Mouse (Mus musculus) stomach, postnatal 0 days (tissue): ENCODE measurements at regions not wholly inside any gene's neighbourhood (a gene's known extent, or its start where the extent isn't known, plus 50 kb on each side); places are given as distances from the start of the nearest gene placed in this dataset.

ENCODE experiments used
- ATAC-seq: fragments of 200-750 bp; cut with Nextera tagmentation; 2 replicates; pipeline ENCODE4 v1.8.0; 2017; ENCODE audit not compliant: low FRiP score, low TSS enrichment
- DNase-seq: peaks from one replicate; pipeline ENCODE4 v3.0.0-alpha.2; 2016; ENCODE audit warnings: low spot score
- H3K27ac ChIP-seq: fragments of 300-500 bp; sonication (generic); replicated peaks from 2 replicates; pipeline ENCODE4 v1.5.1; 2014; ENCODE audit warnings: mild to moderate bottlenecking, control low read depth
- H3K27me3 ChIP-seq: fragments of 300-500 bp; sonication (generic); 2 replicates; pipeline ENCODE4 v1.6.1; 2014; ENCODE audit warnings: low read length; ENCODE audit not compliant: control insufficient read depth, insufficient read depth
- H3K36me3 ChIP-seq: fragments of 300-500 bp; sonication (generic); 2 replicates; pipeline ENCODE4 v1.6.1; 2014; ENCODE audit warnings: low read length, mixed read lengths; ENCODE audit not compliant: control insufficient read depth, insufficient read depth
- H3K4me1 ChIP-seq: fragments of 300-500 bp; sonication (generic); replicated peaks from 2 replicates; pipeline ENCODE4 v1.6.1; 2014; ENCODE audit warnings: antibody characterized with exemption; ENCODE audit not compliant: control insufficient read depth, insufficient read depth
- H3K4me2 ChIP-seq: fragments of 300-500 bp; sonication (generic); replicated peaks from 2 replicates; pipeline ENCODE4 v1.6.1; 2014; ENCODE audit warnings: low read depth, mild to moderate bottlenecking, control low read depth, moderate library complexity
- H3K4me3 ChIP-seq: fragments of 300-500 bp; sonication (generic); 2 replicates; pipeline ENCODE4 v1.5.1; 2014; ENCODE audit warnings: low read depth, low read length, control low read depth
- H3K9ac ChIP-seq: fragments of 300-500 bp; sonication (generic); 2 replicates; pipeline ENCODE4 v1.6.1; 2014; ENCODE audit warnings: mild to moderate bottlenecking, low read length, control low read depth, mixed read lengths
- H3K9me3 ChIP-seq: fragments of 300-500 bp; sonication (generic); 2 replicates; pipeline ENCODE4 v1.6.1; 2016; ENCODE audit warnings: low read length; ENCODE audit not compliant: control insufficient read depth
- CTCF ChIP-seq: IDR thresholded peaks from 2 replicates; pipeline ENCODE4 v1.5.1; 2016; ENCODE audit warnings: antibody characterized with exemption, low read depth, mild to moderate bottlenecking, moderate library complexity
- EP300 ChIP-seq: optimal IDR thresholded peaks from 2 replicates; pipeline ENCODE3; 2016; ENCODE audit warnings: antibody characterized with exemption
- WGBS: fragments of 180-500 bp; shearing (Covaris S2); extraction: QIAGEN DNeasy Blood & Tissue Kit; methylation state at CpG from one replicate; pipeline ENCODE4 v1.1.7; 2014; 5-methylcytosine and 5-hydroxymethylcytosine counted together

DNA sequence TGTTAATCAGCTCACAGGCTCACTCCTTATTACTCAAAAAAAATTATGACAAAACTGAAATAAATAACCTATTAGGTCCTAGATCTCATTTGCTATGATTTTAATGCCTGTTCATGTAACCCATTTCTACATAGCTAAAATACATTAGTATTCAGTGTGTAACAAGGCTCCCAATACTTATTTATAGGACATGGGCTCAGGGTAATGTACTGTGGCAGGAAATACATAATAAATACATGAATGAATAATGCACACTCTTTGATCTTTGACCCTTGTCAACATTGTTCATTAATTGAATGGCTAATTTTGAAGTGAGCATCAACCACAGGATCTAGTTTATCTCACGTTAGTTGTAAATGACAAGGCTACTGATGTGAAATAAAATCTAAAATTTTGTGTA, 340.4 kb upstream of the Tecrl start:
- Histone ChIP-seq H3K27me3 (no peaks in the 10 kb centered on the region), H3K4me3 (no peak overlapping the region), H3K9me3 (no peaks in the 10 kb centered on the region), H3K9ac (no peak overlapping the region), H3K27ac (no peak overlapping the region), H3K4me2 (no peak overlapping the region), H3K4me1 (no peaks in the 10 kb centered on the region), H3K36me3 (no peaks in the 10 kb centered on the region)
- 64% methylated on average over 1 of the region's 1 CpGs for WGBS
- ATAC-seq (no peak), DNase-seq (no peak)
- no peak for TF ChIP-seq EP300
- TF ChIP-seq CTCF, result no peak

DNA sequence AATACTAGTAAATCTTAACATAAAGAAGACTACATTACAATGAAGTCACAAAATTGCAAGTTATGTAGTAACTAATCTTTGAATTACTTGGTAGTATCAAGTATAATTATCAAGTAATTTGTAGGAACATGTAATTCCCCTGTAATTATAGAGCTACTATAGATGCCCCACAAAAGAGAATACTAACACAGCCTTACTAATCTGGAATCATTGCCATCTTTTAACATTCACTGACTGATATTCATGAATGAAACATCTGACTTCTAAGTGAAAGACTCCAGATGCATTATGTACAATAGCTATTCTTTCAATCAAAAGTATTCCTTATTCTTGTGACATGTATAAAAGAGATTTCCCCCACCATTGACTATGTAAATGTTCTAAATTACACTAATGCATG, 337.3 kb upstream of the Tecrl start:
- Histone ChIP-seq H3K9ac (no peak overlapping the region), H3K4me2 (no peak overlapping the region), H3K9me3 (no peaks in the 10 kb centered on the region), H3K27me3 (no peaks in the 10 kb centered on the region), H3K4me1 (no peaks in the 10 kb centered on the region), H3K36me3 (no peaks in the 10 kb centered on the region), H3K4me3 (no peak overlapping the region), H3K27ac (no peak overlapping the region)
- DNase-seq (no peak), ATAC-seq (no peak)
- no peak for TF ChIP-seq CTCF
- TF ChIP-seq EP300, result no peak

DNA sequence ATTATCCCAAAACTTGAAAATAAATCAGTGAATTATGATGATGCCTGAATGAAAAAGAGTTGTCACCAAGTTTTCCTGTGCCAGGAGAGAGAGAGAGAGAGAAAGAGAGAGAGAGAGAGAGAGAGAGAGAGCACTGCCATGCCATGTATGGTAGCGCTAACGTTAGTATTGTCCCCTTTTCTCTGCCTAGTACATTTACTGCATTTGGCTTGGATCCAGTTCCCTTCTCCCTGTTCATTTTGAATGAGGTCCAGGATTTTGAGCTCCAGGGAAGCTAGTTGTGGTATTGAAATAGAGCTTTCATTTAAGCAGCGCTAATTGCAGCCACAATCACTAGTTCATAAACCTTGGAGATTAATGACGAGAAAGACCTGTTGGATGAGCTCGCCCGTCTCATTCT, 323.4 kb upstream of the Tecrl start:
- H3K27ac ChIP-seq, result no peak overlapping the region
- no peaks in the 10 kb centered on the region for H3K4me1 ChIP-seq
- WGBS, result 72% methylated on average over 6 of the region's 6 CpGs
- H3K9ac ChIP-seq, result no peak overlapping the region
- DNase-seq (no peak), ATAC-seq (no peak)
- H3K36me3 ChIP-seq, result no peaks in the 10 kb centered on the region
- no peaks in the 10 kb centered on the region for H3K27me3 ChIP-seq
- TF ChIP-seq EP300, result no peak
- TF ChIP-seq CTCF, result no peak
- H3K9me3 ChIP-seq, result no peaks in the 10 kb centered on the region
- H3K4me3 ChIP-seq, result no peak overlapping the region
- H3K4me2 ChIP-seq, result no peak overlapping the region

DNA sequence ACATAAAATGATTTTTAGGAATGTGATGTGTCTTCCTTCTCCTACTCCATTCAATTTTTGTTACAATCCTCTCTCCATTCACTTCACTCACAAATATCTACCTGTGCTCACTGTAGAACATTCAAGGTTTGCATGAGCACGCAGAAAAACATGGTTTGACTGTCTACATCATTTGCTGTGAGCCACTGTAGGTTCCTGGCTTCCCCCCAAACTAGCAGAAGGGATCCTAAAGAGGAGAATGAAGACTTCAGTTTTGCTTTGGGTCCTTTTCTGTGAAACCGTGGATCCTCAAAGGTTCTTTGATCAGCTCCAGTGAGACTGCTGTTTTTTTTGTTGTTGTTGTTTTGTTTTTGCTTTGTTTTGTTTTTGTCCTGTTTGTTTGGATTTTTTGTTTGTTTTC, 304.1 kb upstream of the Tecrl start:
- ATAC-seq, result no peak

DNA sequence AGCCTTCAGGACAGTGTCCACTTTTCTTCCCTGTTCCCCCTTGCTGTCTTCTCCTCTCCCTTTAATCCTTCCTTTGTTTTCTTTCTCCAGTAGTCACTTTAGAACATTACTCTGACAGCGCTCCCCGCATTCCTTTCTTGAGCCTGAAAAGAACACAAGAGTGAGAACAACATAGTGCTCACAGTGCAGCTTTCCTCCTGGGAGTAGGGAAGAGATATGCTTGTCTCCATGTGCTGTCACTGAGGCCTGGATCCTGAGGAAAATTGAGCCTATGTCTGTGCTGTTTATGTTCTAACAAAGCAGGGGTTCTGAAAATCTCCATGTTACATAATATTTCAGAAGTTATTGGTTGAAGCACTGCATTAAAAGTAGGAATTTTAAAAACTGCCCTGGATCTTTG, 296.3 kb upstream of the Tecrl start:
- WGBS, result 51% methylated on average over 2 of the region's 2 CpGs

More for the DNA sequence above, 304.1 kb upstream of the Tecrl start:
- Histone ChIP-seq H3K9ac (no peak overlapping the region), H3K36me3 (no peaks in the 10 kb centered on the region), H3K9me3 (no peaks in the 10 kb centered on the region), H3K4me3 (no peak overlapping the region), H3K27ac (no peak overlapping the region), H3K27me3 (no peaks in the 10 kb centered on the region), H3K4me1 (no peaks in the 10 kb centered on the region), H3K4me2 (no peak overlapping the region)
- TF ChIP-seq EP300 (no peak), CTCF (no peak)
- 64% methylated on average over 2 of the region's 2 CpGs for WGBS
- no peak for DNase-seq

DNA sequence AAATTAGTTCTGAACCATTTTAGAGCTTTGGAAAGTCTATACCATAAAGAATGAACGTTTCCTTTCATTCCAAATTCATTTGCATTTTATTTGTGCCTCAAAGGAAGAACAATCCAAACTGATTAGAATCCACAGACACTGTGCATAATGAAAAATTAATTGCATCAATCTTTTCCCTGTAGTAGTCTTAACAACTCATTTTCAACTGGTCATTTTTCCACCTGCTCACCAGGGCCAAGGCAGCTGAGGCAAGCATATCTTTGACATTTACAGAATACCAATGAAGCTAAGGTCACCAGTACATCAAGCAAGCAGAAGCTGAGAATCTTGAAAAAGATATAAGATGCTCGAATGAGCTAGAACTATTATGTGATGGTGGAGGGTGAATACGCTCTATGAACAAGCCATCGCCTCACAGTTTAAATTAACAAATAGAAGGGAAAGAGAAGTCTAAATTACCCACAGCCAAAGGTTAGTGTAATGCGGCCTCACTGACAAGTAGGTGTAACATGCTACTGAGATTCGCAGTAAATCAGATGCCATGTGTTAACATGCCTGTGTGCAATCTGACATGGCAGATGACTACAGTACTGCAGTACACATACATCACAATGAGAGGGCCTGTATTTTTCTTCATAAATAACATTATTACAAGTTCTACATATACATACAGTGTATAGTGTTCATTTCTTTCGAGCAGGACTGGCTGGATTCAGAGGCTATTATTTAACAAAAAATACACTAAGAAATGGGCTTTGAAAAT, 267.8 kb upstream of the Tecrl start:
- Histone ChIP-seq H3K27ac (no peak overlapping the region), H3K4me2 (no peak overlapping the region), H3K4me3 (no peak overlapping the region), H3K4me1 (no peaks in the 10 kb centered on the region), H3K36me3 (no peaks in the 10 kb centered on the region), H3K9me3 (no peaks in the 10 kb centered on the region), H3K27me3 (no peaks in the 10 kb centered on the region), H3K9ac (no peak overlapping the region)
- TF ChIP-seq CTCF, result no peak
- TF ChIP-seq EP300, result no peak
- no peak for ATAC-seq
- WGBS, result 79% methylated on average over 7 of the region's 7 CpGs
- DNase-seq, result no peak

More for the DNA sequence above, 296.3 kb upstream of the Tecrl start:
- H3K4me2 ChIP-seq, result no peak overlapping the region
- no peak for TF ChIP-seq CTCF
- no peaks in the 10 kb centered on the region for H3K36me3 ChIP-seq
- no peaks in the 10 kb centered on the region for H3K27me3 ChIP-seq
- ATAC-seq (no peak), DNase-seq (no peak)
- H3K9me3 ChIP-seq, result no peaks in the 10 kb centered on the region
- no peak overlapping the region for H3K27ac ChIP-seq
- H3K4me3 ChIP-seq, result no peak overlapping the region
- no peaks in the 10 kb centered on the region for H3K4me1 ChIP-seq
- H3K9ac ChIP-seq, result no peak overlapping the region
